Mouse (Mus musculus) liver, adult (tissue): ENCODE results near the gene Dnah3.
A peak's percentile ranks its signal among the peaks of the same experiment; 100 is the strongest.

Experiments
- GATA4 ChIP-seq: IDR thresholded peaks from 2 replicates; pipeline ENCODE4 v1.6.1; 2014; ENCODE audit warnings: mild to moderate bottlenecking, low read length; ENCODE audit not compliant: insufficient replicate concordance

Dnah3 gene

DNA sequence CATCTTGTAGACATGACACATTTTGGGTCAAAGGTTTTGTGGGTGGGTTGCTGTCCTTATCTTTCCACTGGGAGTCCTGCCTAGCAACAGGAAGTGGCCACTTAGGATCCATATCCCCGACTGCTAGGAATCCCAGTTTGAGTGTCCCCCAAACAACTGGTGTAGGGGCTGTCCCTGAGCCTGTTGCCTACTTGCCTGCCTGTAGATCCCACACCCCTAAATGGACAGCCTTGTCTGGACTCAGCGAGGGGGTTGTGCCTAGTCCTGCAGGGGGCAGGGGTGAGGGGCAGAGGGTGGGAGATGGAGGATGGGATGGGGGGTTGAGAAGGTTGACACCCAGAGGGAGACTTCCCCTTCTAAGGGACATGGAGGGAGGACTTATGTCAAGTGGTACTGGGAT is 125.8 kb downstream of the Dnah3 start:
- TF ChIP-seq GATA4 = no peak

DNA sequence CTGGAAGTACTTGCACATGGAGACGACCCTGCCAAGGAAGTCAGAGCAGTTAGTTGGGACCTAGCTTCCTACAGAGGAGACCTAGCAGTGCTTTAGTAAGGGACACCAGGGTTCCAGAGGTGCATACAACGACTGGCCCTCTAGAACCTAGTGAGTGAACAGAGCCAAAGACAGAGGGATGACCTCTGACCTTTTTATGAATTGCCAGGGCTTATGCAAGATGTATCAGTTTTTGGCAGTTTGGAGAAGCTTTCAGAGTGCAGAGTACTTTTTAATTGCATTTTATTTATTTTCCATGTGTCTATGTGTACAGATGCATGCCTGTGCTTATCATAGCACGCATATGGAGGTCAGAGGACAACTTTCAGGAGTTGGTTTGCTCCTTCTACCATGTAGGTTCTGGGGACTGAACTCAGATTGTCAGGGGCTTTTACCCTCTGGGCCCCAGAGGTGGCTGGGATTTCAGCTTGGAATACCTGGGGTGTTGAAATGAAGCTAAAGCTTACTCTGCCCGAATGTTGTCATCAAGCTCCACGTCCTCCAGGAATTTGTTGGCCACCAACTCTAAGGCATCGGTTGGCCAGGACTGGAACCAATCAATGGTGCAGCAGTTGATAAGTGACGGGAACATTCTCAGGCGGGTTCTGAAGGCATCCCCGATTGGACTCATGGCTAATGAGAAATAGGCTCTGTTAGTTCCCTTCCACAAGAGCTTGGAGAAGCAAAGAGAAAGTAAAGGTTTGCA is 129.3 kb downstream of the Dnah3 start:
- 0 out of 2 replicates have a peak, but pooled peaks have one; percentile 23 for TF ChIP-seq GATA4

DNA sequence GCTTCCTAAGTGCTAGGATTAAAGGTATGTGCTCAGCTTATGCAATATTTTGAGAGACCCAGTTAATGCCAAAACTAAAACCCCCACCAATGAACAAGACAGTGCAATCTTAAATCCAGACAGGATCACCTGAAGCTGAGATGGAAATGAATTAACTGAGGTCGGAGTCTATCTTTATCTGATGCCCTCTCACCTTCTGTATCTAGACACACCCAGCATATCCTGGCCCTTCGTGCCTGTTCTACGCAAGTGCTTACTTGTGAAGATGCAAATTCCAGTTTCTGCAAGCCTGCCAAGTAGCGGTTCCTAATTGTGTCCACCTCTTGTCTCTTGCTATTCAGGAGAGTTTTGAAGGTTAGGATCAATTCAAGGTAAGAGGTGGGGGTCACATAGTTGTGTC is 129.9 kb downstream of the Dnah3 start:
- peak; percentile 93; the same call in 1 of the 2 replicates for TF ChIP-seq GATA4

DNA sequence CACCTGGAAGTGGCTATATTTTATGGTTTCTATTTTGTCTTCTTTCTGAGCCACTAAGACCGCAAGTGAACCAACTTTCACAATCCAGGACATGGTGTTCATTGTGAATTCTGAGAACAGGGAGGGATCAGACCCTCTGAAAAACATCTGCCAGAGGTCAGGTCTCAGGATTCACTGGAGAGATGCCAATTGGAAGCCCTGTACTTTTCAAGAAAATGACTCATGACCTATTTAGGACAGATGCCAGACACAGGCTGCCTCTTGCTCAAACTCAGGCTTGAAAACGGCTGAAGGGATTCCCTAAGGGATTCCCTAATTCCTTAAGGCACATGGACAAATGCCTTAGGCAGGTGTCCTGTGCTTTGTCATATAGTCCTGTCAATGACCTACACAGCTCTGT is 134.0 kb downstream of the Dnah3 start:
- TF ChIP-seq GATA4 = no peak

DNA sequence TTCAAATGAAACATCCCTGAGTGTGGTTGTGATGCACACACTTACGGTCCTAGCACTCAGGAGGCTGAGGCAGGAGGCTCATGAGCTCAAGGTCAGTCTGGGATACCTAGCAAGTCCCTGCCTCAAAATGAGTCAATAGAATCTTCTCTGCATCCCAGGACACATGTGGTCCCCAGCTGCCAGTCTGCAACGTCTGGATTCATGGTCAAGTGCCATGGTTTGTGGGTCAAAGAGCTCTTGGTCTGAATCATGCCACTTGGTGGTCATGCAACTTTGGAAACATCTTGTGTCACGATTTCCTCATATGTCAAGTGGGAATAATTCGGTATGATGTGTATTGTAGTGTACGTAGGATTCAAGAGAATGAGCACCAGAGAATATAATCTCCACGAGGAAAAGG is 134.5 kb downstream of the Dnah3 start:
- TF ChIP-seq GATA4 = no peak

DNA sequence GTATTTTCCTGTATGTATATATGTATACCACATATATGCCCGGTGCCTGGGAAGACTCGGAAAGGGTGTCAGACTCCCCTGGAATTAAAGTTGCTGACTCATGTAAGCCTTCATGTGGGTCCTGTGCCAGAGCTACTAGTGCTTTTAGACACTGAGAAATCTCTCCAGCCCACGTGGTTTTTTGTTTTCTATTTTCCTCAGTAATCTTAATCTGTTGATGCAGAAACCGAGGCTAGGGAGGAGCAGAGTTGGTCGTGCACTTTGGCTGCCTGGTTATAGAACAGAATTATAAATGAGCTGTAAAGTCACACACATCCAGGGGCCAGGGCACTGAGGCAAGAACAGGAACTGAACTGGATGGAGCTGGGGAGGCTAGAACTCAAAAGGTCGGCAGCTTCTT is 135.1 kb downstream of the Dnah3 start:
- TF ChIP-seq GATA4 = no peak

DNA sequence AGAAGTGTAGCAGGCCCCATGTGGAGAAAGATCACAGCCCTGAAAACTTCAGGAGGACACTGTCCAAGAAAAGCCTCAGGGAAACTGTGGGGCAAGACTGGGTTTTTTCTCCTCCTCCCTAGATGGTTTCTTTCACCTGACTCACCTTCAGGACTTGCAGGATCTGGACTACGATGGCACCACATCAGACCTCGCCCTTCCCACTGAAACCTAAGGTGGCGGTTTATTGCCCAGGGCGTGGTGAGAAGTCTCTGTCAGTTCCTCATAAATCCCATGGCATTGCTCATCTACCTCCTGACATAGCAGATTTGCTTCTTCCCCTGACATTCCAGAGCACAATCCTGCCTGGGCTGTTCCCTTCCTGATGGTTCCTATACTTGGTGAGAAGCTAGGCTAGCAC is 135.6 kb downstream of the Dnah3 start:
- no peak for TF ChIP-seq GATA4

DNA sequence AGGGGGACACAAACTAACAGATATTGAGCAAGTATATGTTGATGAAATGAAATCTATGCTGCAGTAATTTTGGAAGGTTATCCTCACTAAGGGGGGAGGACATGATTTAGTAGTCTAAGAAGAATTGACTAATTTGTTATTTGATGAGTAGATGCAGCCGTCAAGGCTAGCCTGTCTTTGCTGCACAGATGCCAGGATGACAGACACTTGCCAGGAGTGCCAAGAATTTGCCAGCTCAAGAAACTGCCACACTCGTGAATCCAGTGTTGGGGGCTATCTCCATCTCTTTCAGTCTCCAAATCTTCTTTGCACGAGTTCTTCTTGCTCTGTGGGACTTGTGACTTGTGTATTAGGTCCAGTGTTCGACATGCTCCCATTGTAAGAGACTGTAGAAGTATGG is 136.0 kb downstream of the Dnah3 start:
- TF ChIP-seq GATA4 = no peak

DNA sequence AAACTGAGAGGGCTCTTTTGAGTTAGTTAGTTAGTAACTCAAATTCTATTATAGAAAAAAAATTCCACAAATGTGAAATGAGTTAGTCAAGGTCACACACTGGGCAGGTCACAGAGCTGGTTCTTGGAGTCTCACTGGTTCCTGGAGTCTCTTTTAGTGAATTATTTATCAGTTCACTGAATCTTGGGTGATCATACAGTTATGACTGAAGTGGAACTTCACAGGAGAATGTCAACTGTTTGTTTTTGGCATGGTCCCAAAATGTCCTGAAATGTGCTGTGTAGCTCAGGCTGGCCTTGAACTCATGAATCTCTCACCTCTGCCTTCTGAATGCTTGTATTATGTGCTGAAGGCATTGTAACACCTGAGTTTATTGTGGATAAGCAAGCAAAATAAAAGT is 137.7 kb downstream of the Dnah3 start:
- no peak for TF ChIP-seq GATA4

DNA sequence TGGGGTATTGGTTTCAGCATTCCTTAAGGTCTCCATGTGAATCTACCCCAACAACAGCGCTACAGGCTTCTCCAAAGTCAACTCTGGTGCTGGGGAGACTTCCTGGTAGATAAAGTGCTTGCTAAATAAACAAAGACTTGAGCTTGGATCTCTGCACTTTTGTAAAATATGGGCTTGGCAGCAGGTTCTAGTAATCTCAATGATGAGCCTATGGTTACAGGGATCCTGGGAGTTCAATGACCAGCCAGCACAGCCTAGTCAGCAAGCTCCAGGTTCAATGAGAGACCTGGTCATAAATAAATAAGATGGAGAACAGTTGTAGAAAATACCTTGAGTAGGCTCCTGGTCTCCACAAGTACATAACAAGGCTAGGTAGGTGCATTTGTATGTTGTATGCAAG is 141.0 kb downstream of the Dnah3 start:
- TF ChIP-seq GATA4 = no peak

DNA sequence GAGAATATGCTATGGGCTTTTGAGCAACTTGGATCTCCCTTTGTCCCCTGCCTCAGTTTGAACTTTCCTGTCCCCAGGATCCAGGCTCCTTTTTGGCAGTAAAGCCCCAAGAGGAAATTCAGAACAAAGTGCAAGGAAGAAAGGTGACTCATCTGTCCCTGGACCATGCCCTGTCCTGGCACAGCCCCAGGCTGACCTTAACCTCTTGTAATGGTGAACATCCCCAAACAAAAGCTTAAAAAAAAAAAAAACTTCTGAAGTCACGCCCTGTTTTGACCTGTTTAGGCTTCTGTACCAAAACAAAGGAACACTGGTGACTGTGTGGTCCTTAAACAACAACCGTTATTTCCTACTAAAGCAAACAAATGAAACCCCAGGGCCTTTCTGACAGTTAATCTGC is 153.5 kb downstream of the Dnah3 start:
- no peak for TF ChIP-seq GATA4

DNA sequence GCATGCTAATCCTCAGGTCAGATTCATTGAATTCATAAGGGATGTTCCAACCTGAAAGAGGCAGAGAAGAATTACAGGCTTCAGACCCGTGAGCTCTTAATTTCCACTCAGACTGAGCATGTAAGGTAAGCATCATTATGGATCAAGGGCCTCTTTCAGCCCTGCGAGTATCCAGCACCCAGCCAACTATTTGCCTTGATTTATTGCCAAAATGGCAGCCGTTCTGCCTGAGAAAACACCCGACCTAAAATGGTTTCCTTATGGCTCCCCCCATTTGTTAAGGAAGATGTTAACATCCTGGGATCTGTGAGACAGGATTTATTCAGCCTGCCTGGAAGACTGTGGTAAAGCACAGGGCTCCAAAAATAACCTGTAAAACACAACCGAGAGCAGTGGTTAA is 158.0 kb downstream of the Dnah3 start:
- no peak for TF ChIP-seq GATA4

DNA sequence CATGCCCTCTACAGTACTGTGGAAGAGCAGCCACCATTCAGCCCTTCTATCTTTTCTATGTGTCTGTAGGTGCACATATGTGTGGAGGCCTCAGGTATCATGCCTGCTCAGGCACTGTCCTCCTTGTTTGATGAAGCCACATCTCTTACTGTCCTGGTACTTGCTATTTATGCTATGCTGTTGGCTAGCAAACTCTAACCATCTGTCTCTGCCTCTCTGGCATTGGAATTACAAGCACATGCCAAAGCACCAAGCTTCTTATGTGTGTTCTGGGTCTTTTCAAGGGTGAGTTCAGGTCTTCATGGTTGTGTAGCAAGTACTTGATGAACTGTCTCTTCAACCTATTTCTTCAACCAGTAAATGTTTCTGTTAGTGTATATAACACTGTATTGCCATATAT is 158.8 kb downstream of the Dnah3 start:
- no peak for TF ChIP-seq GATA4

DNA sequence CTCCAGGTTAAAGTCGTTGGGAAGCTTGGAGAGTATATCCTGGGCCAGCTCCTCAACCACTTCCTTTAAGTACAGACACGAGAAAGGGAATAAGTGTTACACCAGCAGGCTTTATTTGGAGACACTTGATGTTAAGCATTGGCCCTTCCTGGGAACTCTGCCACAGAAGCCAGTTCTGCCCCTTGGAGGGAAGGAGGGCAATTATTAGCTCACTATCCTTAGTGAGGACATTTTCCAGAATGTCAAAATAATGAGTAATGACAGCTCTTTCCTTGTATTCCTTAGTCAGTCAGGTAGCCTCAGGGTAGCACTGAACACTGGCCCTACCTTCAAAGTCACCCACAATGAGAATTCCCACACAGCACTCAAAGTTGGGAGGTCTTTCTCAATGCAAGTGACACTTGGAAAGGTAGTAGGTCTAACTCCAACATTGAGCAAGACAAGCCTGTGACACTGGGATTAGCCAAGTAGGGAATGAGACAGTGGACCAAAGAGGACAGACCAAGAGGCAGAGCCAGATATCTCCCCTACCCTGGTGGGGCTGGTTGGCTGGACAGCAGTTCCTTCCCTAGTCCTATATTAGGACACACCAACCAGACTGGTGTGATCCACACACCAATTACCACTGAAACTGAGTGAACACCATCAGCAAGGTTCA is 166.2 kb downstream of the Dnah3 start:
- TF ChIP-seq GATA4 = no peak

DNA sequence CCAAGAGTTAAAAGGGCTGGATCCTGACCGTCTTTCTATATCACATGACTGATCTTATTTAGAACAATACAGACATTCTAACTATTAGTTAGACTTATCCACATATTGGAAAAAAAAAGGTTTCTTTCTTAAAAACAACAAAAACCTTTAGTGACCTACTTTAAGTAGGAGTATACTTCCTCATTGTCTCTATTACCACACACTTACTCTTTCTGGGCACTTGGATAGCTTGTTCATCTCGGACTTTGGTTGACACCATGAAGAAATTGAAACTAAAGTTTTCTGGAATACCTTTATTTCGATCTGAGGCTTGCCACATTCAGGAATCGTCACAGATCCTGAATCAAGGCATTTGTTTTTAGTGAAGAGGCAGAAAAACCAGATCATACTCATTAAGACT is 174.0 kb downstream of the Dnah3 start:
- no peak for TF ChIP-seq GATA4

DNA sequence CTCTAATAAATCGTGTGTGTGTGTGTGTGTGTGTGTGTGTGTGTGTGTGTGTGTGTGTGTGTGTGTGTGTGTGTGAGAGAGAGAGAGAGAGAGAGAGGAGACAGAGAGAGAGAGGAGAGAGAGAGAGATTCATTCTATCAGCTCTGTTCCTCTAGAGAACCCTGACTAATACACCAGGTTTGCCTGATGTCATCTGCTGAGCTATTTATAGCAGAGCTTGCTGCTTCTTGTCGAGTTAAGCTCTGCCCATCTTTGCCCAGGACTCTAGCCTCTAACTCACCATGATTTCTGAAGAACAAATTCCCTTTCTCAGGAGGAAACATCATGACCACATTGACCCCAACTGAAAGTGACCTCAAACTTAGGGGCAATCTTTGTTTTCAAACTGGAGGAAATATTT is 174.6 kb downstream of the Dnah3 start:
- no peak for TF ChIP-seq GATA4

DNA sequence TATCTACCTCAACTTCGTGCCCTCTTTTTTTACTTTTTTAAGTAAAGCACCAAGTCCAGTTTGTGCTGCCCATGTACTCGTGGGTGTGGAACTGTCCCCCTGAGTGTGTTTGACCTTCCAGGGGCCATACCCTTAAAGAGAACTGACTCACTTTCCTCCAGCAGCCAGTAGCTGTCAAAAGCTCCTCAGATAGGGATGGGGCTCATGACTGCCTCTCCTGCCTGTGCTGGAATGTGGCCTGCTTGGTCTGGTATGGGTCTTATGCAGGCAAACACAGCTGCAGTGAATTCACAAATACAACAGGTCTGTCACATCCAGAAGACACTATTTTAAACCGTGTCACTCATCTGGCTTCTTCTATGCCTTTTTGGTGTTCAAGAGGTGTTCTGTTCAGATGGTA is 183.4 kb downstream of the Dnah3 start:
- no peak for TF ChIP-seq GATA4
